Mouse (Mus musculus) intestine, postnatal 0 days (tissue): ENCODE data around the gene Ndufc1. TPM values are rescaled to one million over a fixed set of nuclear protein-coding genes. Genes with fewer than 3 reads are reported as not detected.

Experiments
- ATAC-seq: fragments of 200-750 bp; cut with Nextera tagmentation; 2 replicates; pipeline ENCODE4 v1.8.0; 2017; ENCODE audit warnings: mild to moderate bottlenecking, moderate TSS enrichment, moderate library complexity
- H3K27ac ChIP-seq: fragments of 300-500 bp; sonication (generic); 2 replicates; pipeline ENCODE4 v1.5.1; 2014; ENCODE audit warnings: mild to moderate bottlenecking, low read depth, low read length, moderate library complexity
- H3K27me3 ChIP-seq: fragments of 300-500 bp; sonication (generic); replicated peaks from 2 replicates; pipeline ENCODE4 v1.6.1; 2014; ENCODE audit warnings: low read length, mixed read lengths; ENCODE audit not compliant: control insufficient read depth, insufficient read depth
- H3K36me3 ChIP-seq: fragments of 300-500 bp; sonication (generic); 2 replicates; pipeline ENCODE4 v1.6.1; 2014; ENCODE audit warnings: mild to moderate bottlenecking, moderate library complexity; ENCODE audit not compliant: control insufficient read depth, insufficient read depth
- H3K4me1 ChIP-seq: fragments of 300-500 bp; sonication (generic); replicated peaks from 2 replicates; pipeline ENCODE4 v1.6.1; 2014; ENCODE audit warnings: antibody characterized with exemption, low read length, mixed read lengths; ENCODE audit not compliant: control insufficient read depth, insufficient read depth
- H3K4me2 ChIP-seq: fragments of 300-500 bp; sonication (generic); replicated peaks from 2 replicates; pipeline ENCODE4 v1.6.1; 2014; ENCODE audit warnings: low read depth, mild to moderate bottlenecking, moderate library complexity
- H3K4me3 ChIP-seq: fragments of 300-500 bp; sonication (generic); 2 replicates; pipeline ENCODE4 v1.5.1; 2014; ENCODE audit warnings: low read depth, low read length
- H3K9ac ChIP-seq: fragments of 300-500 bp; sonication (generic); 2 replicates; pipeline ENCODE4 v1.6.1; 2014; ENCODE audit warnings: mild to moderate bottlenecking, low read depth, low read length
- H3K9me3 ChIP-seq: fragments of 300-500 bp; sonication (generic); 2 replicates; pipeline ENCODE4 v1.6.1; 2016; ENCODE audit warnings: mixed run types; ENCODE audit not compliant: control insufficient read depth
- CTCF ChIP-seq: sonication (generic); IDR thresholded peaks from 2 replicates; pipeline ENCODE4 v1.5.1; 2016; ENCODE audit warnings: low read depth, mild to moderate bottlenecking, control low read depth, antibody characterized with exemption, moderate library complexity
- WGBS: fragments of 180-500 bp; shearing (Covaris S2); extraction: QIAGEN DNeasy Blood & Tissue Kit; methylation state at CpG from one replicate; pipeline ENCODE4 v1.1.7; 2014; 5-methylcytosine and 5-hydroxymethylcytosine counted together
- polyA plus RNA-seq: library from polyadenylated mRNA; unstranded; fragments of >200 nt; fragmentation: Nextera tagmentation; extraction: Ambion mirVana; gene quantifications from 2 replicates; pipeline ENCODE4 v1.2.1, GENCODE M21; 2015

The Ndufc1 gene
- polyA plus RNA-seq, 1 experiment from 2014 or later, result 1,395 TPM

DNA sequence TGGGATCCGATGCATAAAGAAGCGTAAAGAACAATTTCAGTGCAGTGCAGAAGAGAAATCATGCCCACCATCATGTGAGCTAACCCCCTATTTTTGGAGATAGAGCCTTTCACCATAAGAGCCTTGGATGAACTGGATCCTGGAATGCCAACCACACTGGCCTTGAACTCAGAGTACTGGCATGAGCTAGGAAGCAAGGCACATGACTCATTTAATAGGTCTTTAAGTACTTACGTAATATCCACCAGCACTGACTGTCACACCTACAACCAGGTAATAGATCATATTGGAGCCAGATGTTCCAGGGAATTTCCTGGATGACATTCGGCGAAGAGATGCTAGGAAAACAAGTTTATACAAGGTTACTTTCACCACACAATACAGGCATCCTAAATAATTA, 17.2 kb downstream of the Ndufc1 start:
- no peak for ATAC-seq
- TF ChIP-seq CTCF, result no peak
- Histone ChIP-seq H3K4me1 (no peaks in the 10 kb centered on the region), H3K27me3 (no peaks in the 10 kb centered on the region), H3K9me3 (no peaks in the 10 kb centered on the region), H3K4me3 (no peak overlapping the region), H3K9ac (no peak overlapping the region), H3K36me3 (no peaks in the 10 kb centered on the region), H3K4me2 (no peak overlapping the region), H3K27ac (no peak overlapping the region)
- 87% methylated on average over 5 of the region's 5 CpGs for WGBS

DNA sequence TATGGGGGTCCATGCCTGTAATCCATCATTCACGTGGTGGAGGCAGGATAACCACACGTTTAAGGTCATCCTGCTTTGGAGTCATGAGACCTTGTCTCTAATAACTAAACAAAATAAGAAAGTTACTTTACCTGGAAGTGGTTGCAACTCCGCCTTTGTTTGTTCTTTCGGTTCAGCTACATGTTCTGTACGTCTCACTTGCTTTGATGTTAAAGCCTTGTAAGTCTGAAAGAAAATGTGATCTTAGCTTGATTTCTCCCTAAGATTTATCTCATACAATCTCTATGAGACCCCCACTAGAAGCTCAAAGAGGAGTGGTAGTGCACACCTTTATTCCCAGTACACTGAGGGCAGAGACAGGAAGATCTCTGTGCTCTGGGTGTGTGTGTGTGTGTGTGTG, 17.7 kb downstream of the Ndufc1 start:
- Histone ChIP-seq H3K9ac (no peak overlapping the region), H3K27ac (no peak overlapping the region), H3K36me3 (no peaks in the 10 kb centered on the region), H3K4me1 (no peaks in the 10 kb centered on the region), H3K27me3 (no peaks in the 10 kb centered on the region), H3K9me3 (no peaks in the 10 kb centered on the region), H3K4me3 (no peak overlapping the region), H3K4me2 (no peak overlapping the region)
- ATAC-seq, result no peak
- 64% methylated on average over 5 of the region's 5 CpGs for WGBS
- no peak for TF ChIP-seq CTCF

DNA sequence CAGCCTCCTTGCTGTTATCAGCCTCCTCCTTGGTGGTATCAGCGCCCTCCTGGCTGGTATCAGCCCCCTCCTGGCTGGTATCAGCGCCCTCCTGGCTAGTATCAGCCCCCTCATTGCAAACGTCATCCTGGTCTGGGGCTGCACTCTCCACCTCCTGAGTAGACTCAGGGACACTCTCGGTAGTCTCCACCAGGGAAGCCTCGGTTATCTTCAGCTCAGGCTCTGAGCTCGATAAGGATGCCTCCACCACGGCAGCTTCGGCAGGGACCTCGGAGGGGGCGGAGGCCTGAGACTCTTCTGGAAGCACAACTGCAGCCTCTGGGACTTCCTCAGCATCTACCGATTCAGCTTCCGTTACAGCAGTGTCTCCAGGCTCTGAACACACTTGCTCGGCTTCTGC, 19.9 kb downstream of the Ndufc1 start:
- Histone ChIP-seq H3K9me3 (no peaks in the 10 kb centered on the region), H3K27me3 (no peaks in the 10 kb centered on the region), H3K36me3 (no peaks in the 10 kb centered on the region), H3K4me3 (no peak overlapping the region), H3K4me2 (peak overlapping the region; percentile 37), H3K27ac (no peak overlapping the region), H3K9ac (no peak overlapping the region), H3K4me1 (no peaks in the 10 kb centered on the region)
- WGBS, result 8% methylated on average over 13 of the region's 13 CpGs
- ATAC-seq, result no peak
- no peak for TF ChIP-seq CTCF

GRCm38 (mm10) chr3:51387868-51388381, 20.9 kb downstream of the Ndufc1 start:
- no peaks in the 10 kb centered on the region for H3K36me3 ChIP-seq
- no peak overlapping the region for H3K27ac ChIP-seq
- no peak for TF ChIP-seq CTCF
- no peaks in the 10 kb centered on the region for H3K27me3 ChIP-seq
- 75% methylated on average over 8 of the region's 8 CpGs for WGBS
- H3K9ac ChIP-seq, result no peak overlapping the region
- ATAC-seq, result no peak
- no peaks in the 10 kb centered on the region for H3K9me3 ChIP-seq
- no peak overlapping the region for H3K4me3 ChIP-seq
- no peak overlapping the region for H3K4me2 ChIP-seq
- H3K4me1 ChIP-seq, result no peaks in the 10 kb centered on the region

- no peak overlapping the region for H3K4me2 ChIP-seq
- TF ChIP-seq CTCF, result no peak
- H3K27me3 ChIP-seq, result no peaks in the 10 kb centered on the region
- H3K4me1 ChIP-seq, result no peaks in the 10 kb centered on the region
- no peaks in the 10 kb centered on the region for H3K9me3 ChIP-seq
- ATAC-seq, result no peak
- H3K4me3 ChIP-seq, result no peak overlapping the region
- H3K27ac ChIP-seq, result no peak overlapping the region
- no peaks in the 10 kb centered on the region for H3K36me3 ChIP-seq
- WGBS, result 67% methylated on average over 3 of the region's 3 CpGs
- no peak overlapping the region for H3K9ac ChIP-seq
Measured at GRCm38 (mm10) chr3:51387134-51387451, 21.7 kb downstream of the Ndufc1 start.

DNA sequence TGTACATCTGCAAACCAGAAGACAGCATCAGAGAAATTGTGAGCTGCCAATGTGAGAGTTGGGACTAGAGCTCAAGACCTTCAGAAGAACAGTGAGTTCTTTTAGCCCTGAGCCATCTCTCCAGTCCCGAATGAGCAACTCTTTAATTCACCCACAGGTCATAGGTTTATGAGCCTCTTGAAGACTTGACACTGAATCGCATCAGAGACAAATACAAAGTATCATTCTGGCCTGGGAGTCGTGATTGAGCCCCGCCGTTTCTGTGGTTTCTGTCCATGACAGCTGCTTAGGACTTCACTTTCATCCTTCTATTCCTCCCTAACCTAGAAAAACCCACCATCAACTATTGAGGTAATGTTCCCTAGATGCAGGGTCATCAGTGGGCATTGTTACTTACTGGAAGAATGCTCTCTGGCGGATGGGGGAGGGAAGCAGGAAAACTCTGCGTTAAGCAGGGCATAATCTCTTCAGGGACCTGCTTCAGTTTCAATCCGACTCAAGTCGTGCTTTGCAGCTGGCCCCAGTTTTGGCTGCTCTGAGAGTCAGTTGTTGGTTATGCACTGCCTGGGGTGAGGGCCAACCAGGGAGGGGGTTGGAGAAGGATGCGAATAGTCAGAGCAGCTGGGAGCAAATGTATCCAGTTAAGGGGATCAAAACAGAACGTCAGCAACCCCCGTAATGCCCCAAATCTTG, 22.2 kb downstream of the Ndufc1 start:
- no peaks in the 10 kb centered on the region for H3K4me1 ChIP-seq
- ATAC-seq, result no peak
- TF ChIP-seq CTCF, result no peak
- H3K4me2 ChIP-seq, result no peak overlapping the region
- H3K27ac ChIP-seq, result no peak overlapping the region
- no peaks in the 10 kb centered on the region for H3K27me3 ChIP-seq
- no peaks in the 10 kb centered on the region for H3K36me3 ChIP-seq
- no peaks in the 10 kb centered on the region for H3K9me3 ChIP-seq
- WGBS, result 55% methylated on average over 12 of the region's 12 CpGs
- H3K9ac ChIP-seq, result no peak overlapping the region
- H3K4me3 ChIP-seq, result no peak overlapping the region
